Mouse (Mus musculus): ENCODE results near the gene Stxbp6. TPM values are rescaled to one million over a fixed set of nuclear protein-coding genes. Genes with fewer than 3 reads are reported as not detected.

Stxbp6 gene
- polyA plus RNA-seq, 1 experiment from 2014 or later: 34.1 TPM

DNA sequence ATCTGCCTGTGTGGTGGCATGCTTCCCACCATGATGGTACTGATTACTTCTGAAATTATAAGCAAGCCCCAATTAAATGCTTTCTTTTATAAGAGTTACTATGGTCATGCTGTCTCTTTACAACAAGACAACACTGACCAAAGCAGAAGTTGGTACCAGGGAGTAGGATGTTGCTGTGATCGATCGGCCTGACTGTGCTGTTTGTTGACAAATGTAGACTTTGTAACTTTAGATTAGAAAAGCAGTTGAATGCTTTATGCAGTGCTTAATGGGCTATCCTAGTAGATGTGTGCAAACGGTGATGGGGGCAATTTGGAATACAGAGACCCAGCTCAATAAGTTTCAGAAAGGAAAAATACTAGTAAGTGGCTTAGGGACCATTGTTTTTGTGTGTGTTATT lies 77.6 kb downstream of the Stxbp6 start:
- H3K4me1 ChIP-seq (ENCODE audit: control insufficient read depth, insufficient read depth, low read length): no peaks in the 10 kb centered on the region
- H3K27me3 ChIP-seq (ENCODE audit: control insufficient read depth, insufficient read depth, low read length): no peaks in the 10 kb centered on the region
- H3K36me3 ChIP-seq (ENCODE audit: control insufficient read depth, insufficient read depth, low read length): no peaks in the 10 kb centered on the region
- no peaks in the 10 kb centered on the region for H3K9me3 ChIP-seq (ENCODE audit: control insufficient read depth, low read length)
- no peak overlapping the region for H3K9ac ChIP-seq (ENCODE audit: low read depth, low read length)
- no peak overlapping the region for H3K4me3 ChIP-seq (ENCODE audit: low read length)
- no peak overlapping the region for H3K27ac ChIP-seq (ENCODE audit: low read depth, low read length)
- H3K4me2 ChIP-seq (replicated peaks; ENCODE audit: low read depth, low read length): no peak overlapping the region
- 71% methylated on average over 3 of the region's 3 CpGs for WGBS
- ATAC-seq (ENCODE audit: low FRiP score, low TSS enrichment): no peak

GRCm38 (mm10) chr12:44996274-44996673 lies 78.2 kb downstream of the Stxbp6 start:
- Histone ChIP-seq H3K27ac (ENCODE audit: low read depth, low read length) (no peak overlapping the region), H3K27me3 (ENCODE audit: control insufficient read depth, insufficient read depth, low read length) (no peaks in the 10 kb centered on the region), H3K36me3 (ENCODE audit: control insufficient read depth, insufficient read depth, low read length) (no peaks in the 10 kb centered on the region), H3K4me2 (replicated peaks; ENCODE audit: low read depth, low read length) (no peak overlapping the region), H3K9ac (ENCODE audit: low read depth, low read length) (no peak overlapping the region), H3K9me3 (ENCODE audit: control insufficient read depth, low read length) (no peaks in the 10 kb centered on the region), H3K4me3 (ENCODE audit: low read length) (no peak overlapping the region), H3K4me1 (ENCODE audit: control insufficient read depth, insufficient read depth, low read length) (no peaks in the 10 kb centered on the region)
- WGBS: 90% methylated on average over 2 of the region's 2 CpGs
- ATAC-seq (ENCODE audit: low FRiP score, low TSS enrichment): no peak

GRCm38 (mm10) chr12:44993391-44993790 lies 81.1 kb downstream of the Stxbp6 start:
- H3K27me3 ChIP-seq (ENCODE audit: control insufficient read depth, insufficient read depth, low read length): no peaks in the 10 kb centered on the region
- H3K36me3 ChIP-seq (ENCODE audit: control insufficient read depth, insufficient read depth, low read length): no peaks in the 10 kb centered on the region

DNA sequence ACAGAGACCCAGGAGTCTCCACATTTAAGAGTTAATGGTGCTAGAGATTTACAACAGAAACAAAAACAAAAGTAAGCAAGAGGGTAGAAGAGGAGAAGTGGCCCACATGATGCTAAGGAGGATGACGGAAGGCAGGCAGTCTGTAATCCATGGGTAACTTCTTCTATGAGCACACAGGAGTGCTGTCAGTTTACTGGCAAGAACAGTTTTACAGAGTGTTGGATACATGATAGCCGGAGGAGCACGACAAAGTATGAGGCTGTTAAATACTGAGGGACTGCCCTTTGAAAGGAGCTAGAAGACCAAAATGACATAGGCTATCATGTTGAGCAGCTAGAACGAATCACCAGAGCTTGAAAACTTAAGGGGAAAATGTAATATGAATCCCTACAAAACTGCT lies 81.7 kb downstream of the Stxbp6 start:
- no peaks in the 10 kb centered on the region for H3K9me3 ChIP-seq (ENCODE audit: control insufficient read depth, low read length)
- 53% methylated on average over 4 of the region's 4 CpGs for WGBS
- 0 out of 2 replicates have a peak, but pooled peaks have one; percentile 57 for ATAC-seq (ENCODE audit: low FRiP score, low TSS enrichment)
- H3K27ac ChIP-seq (ENCODE audit: low read depth, low read length): no peak overlapping the region
- no peaks in the 10 kb centered on the region for H3K27me3 ChIP-seq (ENCODE audit: control insufficient read depth, insufficient read depth, low read length)
- peaks cover 3% of the 10 kb centered on the region; the same call in 1 of the 2 replicates for H3K4me1 ChIP-seq (ENCODE audit: control insufficient read depth, insufficient read depth, low read length)
- no peaks in the 10 kb centered on the region for H3K36me3 ChIP-seq (ENCODE audit: control insufficient read depth, insufficient read depth, low read length)
- no peak overlapping the region for H3K4me2 ChIP-seq (replicated peaks; ENCODE audit: low read depth, low read length)
- H3K4me3 ChIP-seq (ENCODE audit: low read length): no peak overlapping the region
- H3K9ac ChIP-seq (ENCODE audit: low read depth, low read length): no peak overlapping the region

More at GRCm38 (mm10) chr12:44993391-44993790, 81.1 kb downstream of the Stxbp6 start:
- ATAC-seq (ENCODE audit: low FRiP score, low TSS enrichment): no peak
- no peak overlapping the region for H3K27ac ChIP-seq (ENCODE audit: low read depth, low read length)
- no peak overlapping the region for H3K9ac ChIP-seq (ENCODE audit: low read depth, low read length)
- no peak overlapping the region for H3K4me2 ChIP-seq (replicated peaks; ENCODE audit: low read depth, low read length)
- H3K9me3 ChIP-seq (ENCODE audit: control insufficient read depth, low read length): no peaks in the 10 kb centered on the region
- peaks cover 3% of the 10 kb centered on the region; the same call in 1 of the 2 replicates for H3K4me1 ChIP-seq (ENCODE audit: control insufficient read depth, insufficient read depth, low read length)
- WGBS: 93% methylated on average over 3 of the region's 3 CpGs
- no peak overlapping the region for H3K4me3 ChIP-seq (ENCODE audit: low read length)

- peaks cover 3% of the 10 kb centered on the region; the same call in 1 of the 2 replicates for H3K4me1 ChIP-seq (ENCODE audit: control insufficient read depth, insufficient read depth, low read length)
- H3K4me3 ChIP-seq (ENCODE audit: low read length): no peak overlapping the region
- no peak overlapping the region for H3K9ac ChIP-seq (ENCODE audit: low read depth, low read length)
- no peaks in the 10 kb centered on the region for H3K27me3 ChIP-seq (ENCODE audit: control insufficient read depth, insufficient read depth, low read length)
- H3K27ac ChIP-seq (ENCODE audit: low read depth, low read length): no peak overlapping the region
- no peaks in the 10 kb centered on the region for H3K9me3 ChIP-seq (ENCODE audit: control insufficient read depth, low read length)
- WGBS: 63% methylated on average over 9 of the region's 9 CpGs
- H3K4me2 ChIP-seq (replicated peaks; ENCODE audit: low read depth, low read length): no peak overlapping the region
- ATAC-seq (ENCODE audit: low FRiP score, low TSS enrichment): no peak
- H3K36me3 ChIP-seq (ENCODE audit: control insufficient read depth, insufficient read depth, low read length): no peaks in the 10 kb centered on the region
These were observed 84.1 kb downstream of the Stxbp6 start for GRCm38 (mm10) chr12:44990379-44990778.

GRCm38 (mm10) chr12:44989011-44989410 lies 85.5 kb downstream of the Stxbp6 start:
- no peak overlapping the region for H3K9ac ChIP-seq (ENCODE audit: low read depth, low read length)
- no peak overlapping the region for H3K27ac ChIP-seq (ENCODE audit: low read depth, low read length)
- H3K27me3 ChIP-seq (ENCODE audit: control insufficient read depth, insufficient read depth, low read length): no peaks in the 10 kb centered on the region
- no peak for ATAC-seq (ENCODE audit: low FRiP score, low TSS enrichment)
- H3K4me2 ChIP-seq (replicated peaks; ENCODE audit: low read depth, low read length): no peak overlapping the region
- no peaks in the 10 kb centered on the region for H3K9me3 ChIP-seq (ENCODE audit: control insufficient read depth, low read length)
- 58% methylated on average over 4 of the region's 4 CpGs for WGBS
- H3K4me1 ChIP-seq (ENCODE audit: control insufficient read depth, insufficient read depth, low read length): peaks cover 3% of the 10 kb centered on the region; the same call in 1 of the 2 replicates
- no peak overlapping the region for H3K4me3 ChIP-seq (ENCODE audit: low read length)
- no peaks in the 10 kb centered on the region for H3K36me3 ChIP-seq (ENCODE audit: control insufficient read depth, insufficient read depth, low read length)

DNA sequence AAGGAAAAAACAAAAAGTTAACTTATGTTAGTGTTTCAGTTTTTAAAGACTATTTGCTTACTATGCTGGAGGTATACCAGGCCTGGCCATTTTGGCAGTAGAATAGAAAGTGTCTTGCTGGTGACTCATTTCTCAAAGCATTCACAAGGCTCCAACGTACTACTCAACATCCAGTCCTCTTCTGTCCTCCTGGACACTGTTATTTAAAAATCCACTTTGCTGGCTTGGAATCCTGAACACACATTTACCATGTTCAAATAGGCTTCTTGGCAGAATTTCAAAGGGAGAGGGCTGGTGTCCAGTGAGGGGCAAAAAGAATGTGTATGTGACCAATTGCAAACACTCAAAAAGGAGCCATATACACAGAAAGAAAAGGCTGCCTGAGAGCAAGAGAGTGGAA lies 86.7 kb downstream of the Stxbp6 start:
- Histone ChIP-seq H3K27me3 (ENCODE audit: control insufficient read depth, insufficient read depth, low read length) (no peaks in the 10 kb centered on the region), H3K4me2 (replicated peaks; ENCODE audit: low read depth, low read length) (no peak overlapping the region), H3K9ac (ENCODE audit: low read depth, low read length) (no peak overlapping the region), H3K27ac (ENCODE audit: low read depth, low read length) (no peak overlapping the region), H3K9me3 (ENCODE audit: control insufficient read depth, low read length) (no peaks in the 10 kb centered on the region), H3K4me1 (ENCODE audit: control insufficient read depth, insufficient read depth, low read length) (peaks cover 3% of the 10 kb centered on the region; the same call in 1 of the 2 replicates), H3K36me3 (ENCODE audit: control insufficient read depth, insufficient read depth, low read length) (no peaks in the 10 kb centered on the region), H3K4me3 (ENCODE audit: low read length) (no peak overlapping the region)
- 80% methylated on average over 1 of the region's 1 CpGs for WGBS
- ATAC-seq (ENCODE audit: low FRiP score, low TSS enrichment): no peak

DNA sequence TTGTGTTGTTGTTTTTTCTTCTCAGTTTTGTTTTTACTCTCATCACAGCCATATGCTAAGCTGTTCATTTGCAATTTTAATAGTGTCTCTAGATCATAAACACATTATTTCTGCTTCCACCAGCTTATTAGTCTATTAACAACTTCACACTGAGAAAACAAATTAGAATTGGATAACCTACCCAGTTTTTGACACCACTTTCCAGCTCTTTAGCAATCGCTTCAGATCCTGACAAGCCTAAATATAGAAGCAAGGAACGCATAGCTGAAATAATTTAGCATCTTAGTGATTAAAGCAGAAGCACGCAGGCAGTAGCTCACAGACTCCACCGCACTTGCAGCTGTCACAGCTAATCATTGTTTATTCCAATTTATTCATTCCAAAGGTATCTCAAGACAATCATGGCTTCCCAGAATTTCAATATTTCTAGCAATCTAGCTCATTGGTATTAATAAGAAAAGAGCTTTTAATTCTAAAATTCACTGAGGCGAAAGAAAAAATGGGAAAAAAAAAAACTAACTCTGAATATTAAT lies 95.1 kb downstream of the Stxbp6 start:
- H3K4me3 ChIP-seq (ENCODE audit: low read length): no peak overlapping the region
- H3K9ac ChIP-seq (ENCODE audit: low read depth, low read length): no peak overlapping the region
- WGBS: 68% methylated on average over 5 of the region's 5 CpGs
- no peaks in the 10 kb centered on the region for H3K27me3 ChIP-seq (ENCODE audit: control insufficient read depth, insufficient read depth, low read length)
- H3K36me3 ChIP-seq (ENCODE audit: control insufficient read depth, insufficient read depth, low read length): no peaks in the 10 kb centered on the region
- no peaks in the 10 kb centered on the region for H3K9me3 ChIP-seq (ENCODE audit: control insufficient read depth, low read length)
- H3K4me1 ChIP-seq (ENCODE audit: control insufficient read depth, insufficient read depth, low read length): no peaks in the 10 kb centered on the region
- H3K4me2 ChIP-seq (replicated peaks; ENCODE audit: low read depth, low read length): no peak overlapping the region
- H3K27ac ChIP-seq (ENCODE audit: low read depth, low read length): no peak overlapping the region
- ATAC-seq (ENCODE audit: low FRiP score, low TSS enrichment): no peak

DNA sequence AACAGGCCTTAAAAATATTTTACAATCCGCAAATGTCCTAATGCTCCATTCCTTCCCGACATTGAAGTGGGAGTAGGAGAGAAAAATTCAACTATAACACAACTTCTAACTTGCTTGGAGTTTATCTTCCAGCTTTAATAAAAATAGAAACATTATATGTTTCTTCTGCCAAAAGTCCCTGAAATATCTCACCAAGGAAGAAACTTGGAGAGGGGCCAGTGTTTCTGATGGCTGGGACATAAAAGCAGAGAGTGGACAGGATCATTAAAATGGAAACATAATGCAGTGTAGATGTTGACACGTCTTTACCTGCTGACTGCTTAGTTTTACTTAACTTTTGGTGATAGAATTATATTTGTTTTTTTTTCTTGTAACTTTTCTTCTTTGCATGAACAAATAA lies 99.2 kb downstream of the Stxbp6 start:
- Histone ChIP-seq H3K4me2 (replicated peaks; ENCODE audit: low read depth, low read length) (no peak overlapping the region), H3K27ac (ENCODE audit: low read depth, low read length) (no peak overlapping the region), H3K4me3 (ENCODE audit: low read length) (no peak overlapping the region), H3K9me3 (ENCODE audit: control insufficient read depth, low read length) (no peaks in the 10 kb centered on the region), H3K9ac (ENCODE audit: low read depth, low read length) (no peak overlapping the region), H3K36me3 (ENCODE audit: control insufficient read depth, insufficient read depth, low read length) (no peaks in the 10 kb centered on the region), H3K27me3 (ENCODE audit: control insufficient read depth, insufficient read depth, low read length) (no peaks in the 10 kb centered on the region), H3K4me1 (ENCODE audit: control insufficient read depth, insufficient read depth, low read length) (no peaks in the 10 kb centered on the region)
- 43% methylated on average over 3 of the region's 3 CpGs for WGBS
- ATAC-seq (ENCODE audit: low FRiP score, low TSS enrichment): no peak
